Mouse (Mus musculus): Measurements from ENCODE around the gene Rere. TPM values are rescaled to one million over a fixed set of nuclear protein-coding genes. Genes with fewer than 3 reads are reported as not detected.

Gene Rere
- total RNA-seq, 2 experiments from 2014 or later = 85.3 to 88.9 TPM

DNA sequence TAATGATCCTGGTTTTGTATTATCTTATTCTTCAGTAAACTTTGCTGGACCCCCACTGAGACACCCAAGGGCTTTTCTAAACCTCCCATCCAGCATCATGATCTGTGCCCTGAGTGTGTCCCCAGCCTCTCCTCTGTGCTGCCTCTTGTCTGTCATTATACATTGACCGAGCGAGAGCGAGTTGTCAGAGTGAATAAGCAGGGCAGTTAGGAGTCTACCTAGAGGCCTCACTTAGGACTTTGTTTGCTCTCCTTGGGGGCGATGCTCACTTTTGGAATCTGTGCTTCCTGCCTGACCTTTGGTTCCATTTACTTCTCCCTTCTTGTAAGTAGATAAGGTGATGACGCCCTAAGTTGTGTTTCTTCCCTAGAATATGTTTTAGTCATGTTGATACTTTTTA, 81.4 kb downstream of the Rere start:
- no peak for DNase-seq (ENCODE audit: extremely low spot score in 1 of 2, low spot score in 2 of 2)
- intact Hi-C loops (cut with DNase I) = no loop called here

DNA sequence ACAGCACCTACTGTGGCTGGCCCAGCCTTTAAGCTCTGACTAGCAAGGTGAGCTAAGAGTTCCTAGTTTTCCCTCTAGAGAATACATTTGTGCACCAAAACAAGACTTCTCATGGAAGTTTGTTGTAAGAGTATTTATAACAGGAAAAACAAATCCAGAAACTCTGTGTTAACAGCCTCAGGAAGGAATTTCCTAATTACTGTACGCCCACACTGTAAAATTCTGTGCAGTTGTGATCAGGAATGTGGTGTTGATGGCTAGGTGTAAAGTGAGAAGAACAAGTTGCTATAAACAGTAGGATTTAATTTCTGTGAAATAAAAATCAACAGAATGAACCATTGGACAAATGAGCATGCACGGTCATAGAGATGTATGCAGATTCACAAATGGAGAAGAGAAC, 83.3 kb downstream of the Rere start:
- DNase-seq (ENCODE audit: extremely low spot score in 1 of 2, low spot score in 2 of 2) = no peak
- intact Hi-C loops (cut with DNase I) = no loop called here

DNA sequence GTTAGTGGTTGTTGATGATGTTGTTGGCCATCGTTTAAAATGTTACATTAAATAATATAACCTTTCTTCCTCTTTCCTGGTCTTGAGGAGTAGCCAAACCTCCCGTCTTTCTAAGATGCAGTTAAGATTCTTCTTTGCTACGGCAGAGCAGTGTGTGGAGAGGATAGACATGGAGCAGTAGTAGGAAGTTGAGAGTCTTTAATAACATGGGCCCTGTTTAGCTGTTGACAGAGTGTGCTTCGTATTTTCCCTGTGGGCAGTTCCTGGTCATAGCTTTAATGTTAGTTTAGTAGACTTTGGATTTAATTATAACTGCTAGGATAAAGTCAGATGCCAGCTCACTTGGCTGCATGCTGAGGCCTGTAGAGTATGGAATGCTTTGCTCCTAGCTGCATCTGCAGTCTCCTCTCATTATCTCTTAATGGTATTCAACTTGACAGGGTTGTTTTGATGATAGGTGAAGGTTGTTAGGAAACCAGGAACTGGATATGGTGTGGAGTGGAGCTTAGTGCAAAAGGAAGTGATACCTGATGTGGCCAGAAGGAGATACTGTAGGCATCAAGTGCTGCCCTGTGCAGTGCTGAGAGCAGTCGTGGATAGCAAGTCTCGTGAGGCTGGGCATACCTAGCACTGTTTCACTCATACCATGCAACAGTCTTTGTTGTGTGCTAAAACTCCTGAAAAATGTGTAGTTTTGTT, 85.2 kb downstream of the Rere start:
- no peak for DNase-seq (ENCODE audit: extremely low spot score in 1 of 2, low spot score in 2 of 2)
- intact Hi-C loops (cut with DNase I) = no loop called here

DNA sequence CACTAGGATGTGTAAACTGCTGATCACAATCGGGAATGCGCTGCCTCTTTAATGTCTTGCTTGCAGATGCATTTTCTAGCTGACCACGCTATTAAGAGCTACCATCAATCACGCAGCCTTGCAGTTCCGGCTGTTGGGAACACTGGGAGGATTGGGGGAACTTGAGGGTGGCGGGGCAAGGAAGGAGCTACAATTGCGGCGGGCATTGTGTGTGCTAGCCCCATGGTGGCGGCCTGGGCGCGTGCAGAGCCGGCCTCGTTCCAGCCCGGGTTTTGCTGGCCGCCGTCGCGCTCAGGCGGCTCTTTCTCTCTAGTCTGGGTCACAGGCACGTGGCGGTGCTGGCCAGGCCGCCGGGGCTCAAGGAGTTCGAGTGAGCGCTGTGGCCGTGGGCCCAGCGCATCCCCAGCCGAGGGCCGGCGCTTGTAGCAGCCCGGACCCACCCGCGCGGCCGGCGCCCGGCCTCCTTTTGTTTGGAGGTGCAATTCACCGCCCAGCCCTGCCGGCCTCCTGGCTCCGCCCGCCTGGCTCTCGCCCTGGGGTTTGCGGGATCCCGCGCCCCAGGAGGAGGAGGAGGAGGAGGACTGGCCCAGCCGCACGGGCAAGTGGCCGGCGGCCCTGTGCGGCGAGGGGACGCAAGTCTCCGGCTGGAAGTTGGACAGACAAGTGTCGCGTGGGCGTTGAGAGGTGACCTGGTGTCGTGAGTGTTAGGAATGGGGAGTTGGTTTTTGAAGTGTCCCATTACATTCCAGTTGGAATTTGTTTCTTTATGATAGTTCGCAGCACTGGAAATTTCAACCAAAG, 90.3 kb downstream of the Rere start:
- peak; percentile 60 to 87 for DNase-seq (ENCODE audit: extremely low spot score in 1 of 2, low spot score in 2 of 2)
- intact Hi-C loops (cut with DNase I) = loop anchor here (5.0 kb wide), 2 partner anchors 36 to 96 kb away; no protein-coding TSS in a partner anchor

- intact Hi-C loops (cut with DNase I) = loop anchor here (5.0 kb wide), 2 partner anchors 35 to 95 kb away; no protein-coding TSS in a partner anchor
- no peak for DNase-seq (ENCODE audit: extremely low spot score in 1 of 2, low spot score in 2 of 2)
Observed at GRCm38 (mm10) chr4:150372631-150373041, 91.2 kb downstream of the Rere start.

- intact Hi-C loops (cut with DNase I) = loop anchor here (5.0 kb wide), 2 partner anchors 34 to 94 kb away; no protein-coding TSS in a partner anchor
- DNase-seq (ENCODE audit: extremely low spot score in 1 of 2, low spot score in 2 of 2) = peak in 1 of 2 experiments; percentile 24
Observed at GRCm38 (mm10) chr4:150373111-150374109, 92.0 kb downstream of the Rere start.

DNA sequence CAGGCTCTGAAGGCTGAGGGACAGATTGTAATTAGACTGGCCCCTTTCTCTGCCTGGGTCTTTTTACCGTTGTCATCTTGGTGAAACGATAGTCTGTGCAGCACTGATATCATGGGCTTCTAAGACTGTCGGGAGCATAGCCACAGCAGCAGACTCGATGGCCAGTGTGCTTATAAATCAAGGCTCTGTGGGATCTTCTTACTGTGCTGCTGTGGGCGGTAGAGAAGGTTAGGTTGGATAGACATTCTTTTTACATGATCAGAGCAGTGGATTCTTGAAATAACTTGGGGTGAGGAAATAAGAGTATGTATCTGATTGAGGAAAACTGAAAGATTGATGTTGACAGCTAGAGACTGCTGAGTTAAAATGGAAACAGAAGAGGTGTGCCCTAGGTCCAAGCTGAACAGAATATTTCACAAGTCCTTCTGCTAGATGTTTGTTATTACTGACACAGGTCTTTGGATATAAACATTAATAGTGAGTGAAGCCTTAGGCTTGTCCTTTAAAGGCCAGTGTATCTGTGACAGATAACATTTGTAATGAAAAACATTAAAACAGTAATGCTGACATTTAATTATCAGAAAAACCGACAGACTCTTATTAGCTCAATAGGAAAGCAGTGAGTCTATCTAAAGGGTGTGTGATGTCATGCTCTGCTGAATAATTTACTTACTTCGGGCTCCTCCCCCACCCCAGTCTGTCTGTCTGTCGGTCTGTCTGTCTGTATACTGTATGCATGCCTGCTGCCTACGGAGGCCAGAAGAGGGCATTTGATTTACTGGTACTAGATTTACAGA, 93.4 kb downstream of the Rere start:
- intact Hi-C loops (cut with DNase I) = loop anchor here (5.0 kb wide), 2 partner anchors 32 to 92 kb away; no protein-coding TSS in a partner anchor
- DNase-seq (ENCODE audit: extremely low spot score in 1 of 2, low spot score in 2 of 2) = no peak

- no peak for DNase-seq (ENCODE audit: extremely low spot score in 1 of 2, low spot score in 2 of 2)
- intact Hi-C loops (cut with DNase I) = no loop called here
Observed at GRCm38 (mm10) chr4:150375448-150375935, 94.0 kb downstream of the Rere start.

DNA sequence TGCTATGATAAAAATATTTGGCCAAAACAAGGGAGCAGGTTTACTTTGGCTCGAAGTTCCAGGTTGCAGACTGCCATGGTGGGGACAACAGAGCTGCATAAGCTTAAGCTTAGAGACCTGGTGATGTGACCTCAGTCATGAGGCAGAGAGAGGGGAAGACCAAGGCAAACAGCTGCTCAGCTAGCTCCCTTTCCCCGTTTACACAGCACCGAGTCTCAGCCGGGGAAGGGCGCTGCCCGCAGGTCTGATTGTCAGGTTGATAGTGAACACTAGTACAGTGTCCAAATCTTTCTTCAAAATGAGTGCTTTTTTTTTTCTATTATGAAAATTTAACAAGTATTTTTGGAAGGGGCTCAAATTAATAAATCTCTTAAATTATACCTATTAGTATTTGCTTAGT, 97.9 kb downstream of the Rere start:
- DNase-seq (ENCODE audit: extremely low spot score in 1 of 2, low spot score in 2 of 2) = no peak
- intact Hi-C loops (cut with DNase I) = no loop called here

- no peak for DNase-seq (ENCODE audit: extremely low spot score in 1 of 2, low spot score in 2 of 2)
- intact Hi-C loops (cut with DNase I) = no loop called here
Observed at GRCm38 (mm10) chr4:150379772-150380171, 98.3 kb downstream of the Rere start.

DNA sequence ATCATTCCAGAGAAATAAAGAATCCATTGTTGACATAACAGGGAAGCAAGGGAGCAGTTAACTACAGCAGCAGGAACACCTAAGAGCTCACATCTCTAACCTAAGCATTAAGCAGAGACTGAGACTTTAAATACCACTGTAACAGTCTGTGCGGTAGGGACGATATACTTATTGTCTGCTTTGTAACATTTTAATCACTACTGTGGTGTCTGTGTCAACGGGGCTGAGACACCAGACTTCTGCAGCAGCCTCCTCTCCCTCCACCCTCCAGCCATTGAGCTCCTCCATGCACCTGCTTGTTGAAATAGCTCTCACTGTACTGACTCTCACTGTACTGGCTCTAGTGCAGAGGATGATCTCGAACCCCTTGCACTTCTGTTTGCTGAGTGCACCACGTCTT, 98.8 kb downstream of the Rere start:
- no peak for DNase-seq (ENCODE audit: extremely low spot score in 1 of 2, low spot score in 2 of 2)
- intact Hi-C loops (cut with DNase I) = no loop called here

DNA sequence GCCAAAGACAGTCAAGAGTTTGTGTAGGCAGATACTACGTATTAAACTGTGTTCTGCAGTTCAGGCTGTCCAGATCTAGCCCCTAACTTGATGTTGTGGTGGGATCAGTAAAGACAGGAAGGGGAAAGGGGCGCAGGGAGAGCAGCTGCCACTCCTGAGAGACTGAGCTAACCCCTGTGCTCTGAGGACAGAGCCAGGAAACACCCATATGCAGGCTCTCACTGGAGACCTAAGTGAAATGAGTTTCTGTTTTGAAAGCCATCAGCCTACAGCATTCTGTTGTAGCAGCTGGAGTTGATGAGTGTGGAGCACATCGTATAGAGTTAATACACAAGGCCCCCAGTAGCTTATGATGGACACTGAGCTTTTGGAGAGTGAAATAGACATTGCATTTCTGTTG, 101.1 kb downstream of the Rere start:
- DNase-seq (ENCODE audit: extremely low spot score in 1 of 2, low spot score in 2 of 2) = no peak
- intact Hi-C loops (cut with DNase I) = no loop called here

GRCm38 (mm10) chr4:150384405-150384804, 103.0 kb downstream of the Rere start:
- intact Hi-C loops (cut with DNase I) = no loop called here
- no peak for DNase-seq (ENCODE audit: extremely low spot score in 1 of 2, low spot score in 2 of 2)

- intact Hi-C loops (cut with DNase I) = no loop called here
- DNase-seq (ENCODE audit: extremely low spot score in 1 of 2, low spot score in 2 of 2) = no peak
Observed at GRCm38 (mm10) chr4:150384899-150385298, 103.5 kb downstream of the Rere start.

- intact Hi-C loops (cut with DNase I) = no loop called here
Observed at GRCm38 (mm10) chr4:150388518-150388917, 107.1 kb downstream of the Rere start.

GRCm38 (mm10) chr4:150393607-150394006, 112.2 kb downstream of the Rere start:
- intact Hi-C loops (cut with DNase I) = no loop called here
- no peak for DNase-seq (ENCODE audit: extremely low spot score in 1 of 2, low spot score in 2 of 2)

More at GRCm38 (mm10) chr4:150388518-150388917, 107.1 kb downstream of the Rere start:
- no peak for DNase-seq (ENCODE audit: extremely low spot score in 1 of 2, low spot score in 2 of 2)

- no peak for DNase-seq (ENCODE audit: extremely low spot score in 1 of 2, low spot score in 2 of 2)
- intact Hi-C loops (cut with DNase I) = no loop called here
Observed at GRCm38 (mm10) chr4:150394091-150394490, 112.6 kb downstream of the Rere start.

DNA sequence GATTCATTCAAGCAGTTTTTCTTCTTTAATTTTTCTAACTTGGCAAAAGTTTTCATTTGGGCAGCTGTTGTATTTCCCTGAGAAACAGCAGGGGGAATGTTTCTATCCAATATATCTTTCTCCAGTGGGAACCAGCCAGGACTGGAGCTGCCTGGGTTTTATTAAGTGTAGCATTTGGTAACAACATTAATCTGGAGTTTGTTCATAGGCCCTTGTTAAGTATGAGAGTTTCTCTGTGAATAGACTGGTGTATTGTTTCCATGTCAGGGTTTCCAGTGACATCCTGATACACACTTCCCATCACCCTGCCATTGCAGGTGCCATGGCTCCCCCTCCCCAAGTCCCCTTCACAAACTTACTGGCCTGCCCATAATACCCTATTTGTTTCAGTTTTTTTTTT, 114.9 kb downstream of the Rere start:
- intact Hi-C loops (cut with DNase I) = no loop called here
- no peak for DNase-seq (ENCODE audit: extremely low spot score in 1 of 2, low spot score in 2 of 2)
